Mouse (Mus musculus) limb, embryonic 10.5 days (tissue): Measurements from ENCODE around the gene Mbtd1. TPM values are rescaled to one million over a fixed set of nuclear protein-coding genes. Genes with fewer than 3 reads are reported as not detected.

Experiments
- DNase-seq: peaks from one replicate; pipeline ENCODE4 v3.0.0-alpha.2; 2017; ENCODE audit warnings: low spot score
- H3K27ac ChIP-seq: fragments of 300-500 bp; sonication (generic); 2 replicates; pipeline ENCODE4 v1.5.1; 2016; ENCODE audit warnings: mild to moderate bottlenecking
- H3K27me3 ChIP-seq: fragments of 300-500 bp; sonication (generic); 2 replicates; pipeline ENCODE4 v1.6.1; 2016; ENCODE audit warnings: low read depth, mild to moderate bottlenecking; ENCODE audit not compliant: poor library complexity, severe bottlenecking
- H3K36me3 ChIP-seq: fragments of 300-500 bp; sonication (generic); 2 replicates; pipeline ENCODE4 v1.6.1; 2016; ENCODE audit warnings: mild to moderate bottlenecking, moderate library complexity
- H3K4me1 ChIP-seq: fragments of 300-500 bp; sonication (generic); 2 replicates; pipeline ENCODE4 v1.6.1; 2016
- H3K4me3 ChIP-seq: fragments of 300-500 bp; sonication (generic); 2 replicates; pipeline ENCODE4 v1.5.1; 2016; ENCODE audit warnings: mild to moderate bottlenecking, moderate library complexity
- H3K9me3 ChIP-seq: fragments of 300-500 bp; sonication (generic); replicated peaks from 2 replicates; pipeline ENCODE4 v1.6.1; 2016; ENCODE audit warnings: mild to moderate bottlenecking
- WGBS: fragments of 180-500 bp; shearing (Covaris S2); methylation state at CpG from one replicate; pipeline ENCODE4 v1.1.7; 2016; 5-methylcytosine and 5-hydroxymethylcytosine counted together
- polyA plus RNA-seq: library from polyadenylated mRNA; unstranded; fragments of >200 nt; fragmentation: Nextera tagmentation; extraction: Ambion mirVana; gene quantifications from 2 replicates; pipeline ENCODE4 v1.2.1, GENCODE M21; 2016

The Mbtd1 gene
- polyA plus RNA-seq, 1 experiment from 2014 or later, result 43.1 TPM

- under 1% methylated on average over 67 of the region's 67 CpGs for WGBS
- Histone ChIP-seq H3K36me3 (peaks cover 74% of the 10 kb centered on the region), H3K27ac (peak overlapping the region; percentile 93), H3K4me3 (peak overlapping the region; percentile 85), H3K27me3 (no peaks in the 10 kb centered on the region), H3K4me1 (peaks cover 46% of the 10 kb centered on the region), H3K9me3 (no peaks in the 10 kb centered on the region)
- DNase-seq, result peak; percentile 95
Observed at GRCm38 (mm10) chr11:93955256-93956150, 69.9 kb downstream of the Mbtd1 start.

GRCm38 (mm10) chr11:93956159-93956558 is 70.5 kb downstream of the Mbtd1 start, which contains the start of gene Nme2:
Gene Nme2, minus strand, starts transcription at chr11:93956259.
- no peak for DNase-seq
- Histone ChIP-seq H3K36me3 (peaks cover 74% of the 10 kb centered on the region), H3K4me3 (peak within 1 kb of the TSS; percentile 85), H3K27me3 (no peaks in the 10 kb centered on the region), H3K4me1 (peaks cover 46% of the 10 kb centered on the region), H3K9me3 (no peaks in the 10 kb centered on the region), H3K27ac (peak within 1 kb of the TSS; percentile 93)
- WGBS, result 5% methylated on average over 6 of the region's 6 CpGs

DNA sequence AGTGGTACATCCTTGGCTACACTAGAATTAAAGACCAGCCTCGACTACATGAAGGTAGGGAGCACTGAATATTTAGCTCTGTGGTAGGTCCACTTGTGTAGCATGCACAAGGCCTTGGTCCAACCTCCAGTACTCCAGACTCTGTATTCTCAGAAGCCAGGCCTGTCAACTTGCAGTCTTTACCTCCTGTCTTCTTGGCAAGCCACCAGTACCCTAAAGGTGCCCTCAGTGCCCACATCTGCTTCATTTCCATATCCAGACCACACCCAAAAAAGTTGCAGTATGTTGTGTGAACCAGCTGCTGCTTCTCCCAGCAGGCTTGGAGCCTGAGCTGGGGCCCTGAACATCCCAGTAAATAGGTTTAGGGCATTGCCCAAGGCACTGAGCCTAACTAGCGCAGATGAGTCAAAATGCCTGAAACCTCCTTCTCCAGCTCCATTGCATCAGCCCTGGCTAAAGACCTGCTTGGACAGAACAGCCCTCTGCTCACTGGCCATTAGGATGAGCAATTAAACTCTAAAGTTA is 71.4 kb downstream of the Mbtd1 start:
- peaks cover 74% of the 10 kb centered on the region for H3K36me3 ChIP-seq
- peaks cover 46% of the 10 kb centered on the region for H3K4me1 ChIP-seq
- DNase-seq, result no peak
- WGBS, result 91% methylated on average over 2 of the region's 2 CpGs
- no peak overlapping the region for H3K4me3 ChIP-seq
- no peak overlapping the region for H3K27ac ChIP-seq
- no peaks in the 10 kb centered on the region for H3K27me3 ChIP-seq
- no peaks in the 10 kb centered on the region for H3K9me3 ChIP-seq

DNA sequence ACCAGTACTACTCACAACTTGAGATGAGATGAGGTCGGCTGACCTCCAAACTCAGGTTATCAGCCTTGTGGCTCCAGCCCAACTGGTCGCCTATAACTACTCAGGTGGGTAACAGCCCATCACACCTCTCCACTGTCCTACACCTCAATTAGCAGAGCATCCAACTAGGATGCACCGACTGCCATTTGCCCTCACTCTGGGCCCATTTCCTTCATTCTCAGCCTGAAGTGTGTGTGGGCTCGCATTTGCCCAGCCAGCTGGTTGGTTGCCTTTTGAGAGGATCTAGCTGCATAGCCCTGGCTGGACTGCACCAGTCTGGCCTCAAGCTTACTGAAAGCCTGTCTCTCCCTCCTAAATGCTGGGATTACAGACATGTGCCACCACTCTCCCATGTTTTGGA is 72.1 kb downstream of the Mbtd1 start:
- Histone ChIP-seq H3K9me3 (no peaks in the 10 kb centered on the region), H3K27me3 (no peaks in the 10 kb centered on the region), H3K27ac (no peak overlapping the region), H3K4me1 (peaks cover 41% of the 10 kb centered on the region), H3K4me3 (no peak overlapping the region), H3K36me3 (peaks cover 74% of the 10 kb centered on the region)
- DNase-seq, result no peak
- WGBS, result 76% methylated on average over 4 of the region's 4 CpGs

GRCm38 (mm10) chr11:93961482-93961881 is 75.8 kb downstream of the Mbtd1 start:
- Histone ChIP-seq H3K36me3 (peaks cover 94% of the 10 kb centered on the region), H3K4me1 (peaks cover 8% of the 10 kb centered on the region), H3K27ac (no peak overlapping the region), H3K4me3 (no peak overlapping the region), H3K27me3 (no peaks in the 10 kb centered on the region), H3K9me3 (no peaks in the 10 kb centered on the region)
- DNase-seq, result no peak
- 90% methylated on average over 6 of the region's 6 CpGs for WGBS

DNA sequence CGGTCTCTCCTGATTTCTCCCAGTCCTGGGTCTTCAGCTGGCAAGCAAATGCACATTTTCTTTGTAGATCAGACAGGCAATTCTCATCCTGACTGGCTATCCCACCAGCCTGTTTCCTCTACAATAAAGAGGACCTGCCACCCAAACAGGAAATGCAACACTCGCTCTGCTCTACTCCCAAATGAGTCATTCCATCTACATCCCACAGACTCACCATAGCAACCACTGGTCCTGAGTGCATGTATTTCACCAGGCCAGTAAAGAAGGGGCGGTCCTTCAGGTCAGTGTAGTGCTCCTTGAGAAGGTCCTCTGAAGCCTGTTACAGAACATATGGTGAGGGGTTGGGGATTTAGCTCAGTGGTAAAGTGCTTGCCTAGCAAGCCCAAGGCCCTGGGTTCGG is 77.4 kb downstream of the Mbtd1 start:
- no peaks in the 10 kb centered on the region for H3K9me3 ChIP-seq
- peaks cover 82% of the 10 kb centered on the region for H3K36me3 ChIP-seq
- H3K27ac ChIP-seq, result no peak overlapping the region
- no peaks in the 10 kb centered on the region for H3K27me3 ChIP-seq
- H3K4me1 ChIP-seq, result peaks cover 10% of the 10 kb centered on the region
- H3K4me3 ChIP-seq, result no peak overlapping the region
- DNase-seq, result no peak
- WGBS, result 94% methylated on average over 4 of the region's 4 CpGs

DNA sequence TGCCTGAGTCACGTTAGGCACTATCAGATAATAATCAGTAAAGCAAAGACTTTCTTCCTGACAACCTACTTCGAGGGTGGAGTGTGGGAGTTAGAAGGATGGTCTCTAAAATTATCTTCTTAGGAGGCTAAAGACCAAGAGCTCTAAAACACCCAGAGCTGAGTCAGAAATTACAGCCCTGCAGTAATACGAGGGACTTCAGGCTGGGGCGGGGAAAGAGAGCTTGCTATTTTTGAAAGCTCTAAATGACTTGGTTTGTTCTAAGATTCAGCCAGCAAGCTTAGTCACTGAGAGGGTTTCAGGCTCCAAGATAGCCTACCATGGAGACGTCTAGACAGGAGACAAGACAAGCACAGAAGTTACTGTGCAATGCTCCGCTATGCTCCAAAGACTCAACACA is 79.7 kb downstream of the Mbtd1 start:
- no peaks in the 10 kb centered on the region for H3K27me3 ChIP-seq
- no peak for DNase-seq
- WGBS, result 95% methylated on average over 6 of the region's 6 CpGs
- H3K4me3 ChIP-seq, result no peak overlapping the region
- no peaks in the 10 kb centered on the region for H3K9me3 ChIP-seq
- no peak overlapping the region for H3K27ac ChIP-seq
- H3K36me3 ChIP-seq, result peaks cover 58% of the 10 kb centered on the region
- peaks cover 10% of the 10 kb centered on the region for H3K4me1 ChIP-seq

GRCm38 (mm10) chr11:93967381-93967780 is 81.7 kb downstream of the Mbtd1 start:
- Histone ChIP-seq H3K27me3 (no peaks in the 10 kb centered on the region), H3K4me3 (peak overlapping the region; percentile 70), H3K4me1 (peaks cover 10% of the 10 kb centered on the region), H3K36me3 (peaks cover 38% of the 10 kb centered on the region), H3K27ac (peak overlapping the region; percentile 90), H3K9me3 (no peaks in the 10 kb centered on the region)
- WGBS, result 7% methylated on average over 11 of the region's 11 CpGs
- peak; percentile 59 for DNase-seq

DNA sequence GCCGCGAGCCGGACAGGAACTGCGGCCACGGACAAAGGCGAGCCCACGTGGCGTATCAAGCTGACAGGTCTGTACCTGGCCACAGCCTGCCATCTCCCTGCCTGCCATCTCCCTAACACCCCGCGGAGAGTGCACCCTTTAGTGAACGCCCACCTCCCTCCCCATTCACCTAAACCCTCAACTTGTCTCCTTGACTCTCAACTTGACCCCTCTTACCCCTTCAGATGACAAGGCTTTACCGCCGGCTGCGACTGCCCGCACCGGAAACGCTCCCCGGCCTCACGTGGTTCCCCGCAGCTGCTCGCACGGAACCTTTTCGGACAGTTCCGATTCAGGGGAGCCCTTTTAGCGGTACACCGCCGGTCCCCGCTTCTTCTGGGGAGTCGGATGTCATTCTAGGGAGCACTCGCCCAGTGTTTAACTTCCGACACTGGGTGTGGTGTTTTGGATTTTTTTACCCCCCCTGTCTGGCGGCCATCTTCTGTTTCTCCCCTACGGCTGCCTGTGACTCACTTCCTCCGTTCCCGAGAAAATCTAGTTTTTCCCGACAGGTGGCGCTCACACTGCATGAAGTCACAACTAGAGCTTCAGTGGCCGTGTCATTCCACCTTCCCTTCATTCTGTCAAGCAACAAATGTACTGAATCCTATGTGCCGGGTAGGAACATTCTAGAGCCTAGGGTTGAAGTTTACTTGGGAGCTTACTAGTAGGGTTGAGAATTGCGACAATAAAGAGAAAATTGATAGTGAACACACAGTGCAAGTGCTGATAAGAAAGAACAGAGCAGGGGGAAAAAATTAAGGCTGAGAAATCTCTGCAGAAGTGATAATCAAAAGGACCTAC is 82.6 kb downstream of the Mbtd1 start, which contains the start of the genes Gm20390 and Nme1:
Gene Gm20390 (minus strand): TSS at position 289 of the 843 bp plus-strand sequence.
Gene Nme1 (minus strand): TSS at position 517 of the 843 bp plus-strand sequence.
- Histone ChIP-seq H3K4me1 (peaks cover 10% of the 10 kb centered on the region), H3K4me3 (peak within 1 kb of the TSS; percentile 70), H3K9me3 (no peaks in the 10 kb centered on the region), H3K27me3 (no peaks in the 10 kb centered on the region), H3K36me3 (peaks cover 30% of the 10 kb centered on the region), H3K27ac (peak within 1 kb of the TSS; percentile 90)
- under 1% methylated on average over 40 of the region's 40 CpGs for WGBS
- peak; percentile 99 for DNase-seq

DNA sequence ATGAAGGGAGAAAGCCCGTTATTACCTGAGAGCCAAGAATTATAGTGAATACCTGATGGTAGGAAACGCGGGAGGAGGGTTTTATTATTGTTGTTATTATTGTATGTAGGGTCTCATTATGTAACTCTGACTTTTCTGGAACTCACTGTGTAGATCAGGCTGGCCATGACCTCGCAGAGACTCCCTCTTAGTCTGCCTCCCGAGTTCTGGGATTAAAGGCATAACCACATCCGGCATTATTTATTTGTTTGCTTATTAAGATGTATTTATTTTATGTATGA is 83.1 kb downstream of the Mbtd1 start:
- H3K36me3 ChIP-seq, result peaks cover 24% of the 10 kb centered on the region
- peaks cover 10% of the 10 kb centered on the region for H3K4me1 ChIP-seq
- no peaks in the 10 kb centered on the region for H3K9me3 ChIP-seq
- H3K4me3 ChIP-seq, result peak overlapping the region; percentile 70
- H3K27me3 ChIP-seq, result no peaks in the 10 kb centered on the region
- no peak for DNase-seq
- 60% methylated on average over 6 of the region's 6 CpGs for WGBS
- peak overlapping the region; percentile 90 for H3K27ac ChIP-seq

- WGBS, result 93% methylated on average over 6 of the region's 6 CpGs
- DNase-seq, result no peak
- Histone ChIP-seq H3K36me3 (peaks cover 20% of the 10 kb centered on the region), H3K4me1 (peaks cover 10% of the 10 kb centered on the region), H3K27ac (no peak overlapping the region), H3K4me3 (peak overlapping the region; percentile 70; the same call in 1 of the 2 replicates), H3K9me3 (no peaks in the 10 kb centered on the region), H3K27me3 (no peaks in the 10 kb centered on the region)
Observed at GRCm38 (mm10) chr11:93969171-93969570, 83.5 kb downstream of the Mbtd1 start.

DNA sequence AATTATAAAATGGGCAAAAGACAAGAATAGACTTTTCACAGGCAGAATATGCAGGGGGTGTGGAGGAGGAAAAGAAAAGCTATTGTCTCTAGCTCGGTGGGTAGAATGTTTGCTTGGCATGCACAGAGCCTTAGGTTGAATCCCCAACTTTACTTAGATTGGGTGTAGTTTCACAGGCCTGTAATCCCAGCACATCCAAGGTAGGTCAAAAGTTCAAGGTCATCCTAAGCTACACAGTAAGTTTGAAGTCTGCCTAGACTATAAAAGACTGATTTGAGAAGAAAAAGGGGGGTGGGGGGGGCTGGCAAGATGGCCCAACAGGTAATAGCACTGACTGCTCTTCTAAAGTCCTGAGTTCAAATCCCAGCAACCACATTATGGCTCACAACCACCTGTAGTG is 84.1 kb downstream of the Mbtd1 start:
- Histone ChIP-seq H3K27ac (no peak overlapping the region), H3K4me3 (no peak overlapping the region), H3K9me3 (no peaks in the 10 kb centered on the region), H3K27me3 (no peaks in the 10 kb centered on the region), H3K4me1 (peaks cover 11% of the 10 kb centered on the region), H3K36me3 (peaks cover 14% of the 10 kb centered on the region)
- 100% methylated on average over 1 of the region's 1 CpGs for WGBS
- no peak for DNase-seq

DNA sequence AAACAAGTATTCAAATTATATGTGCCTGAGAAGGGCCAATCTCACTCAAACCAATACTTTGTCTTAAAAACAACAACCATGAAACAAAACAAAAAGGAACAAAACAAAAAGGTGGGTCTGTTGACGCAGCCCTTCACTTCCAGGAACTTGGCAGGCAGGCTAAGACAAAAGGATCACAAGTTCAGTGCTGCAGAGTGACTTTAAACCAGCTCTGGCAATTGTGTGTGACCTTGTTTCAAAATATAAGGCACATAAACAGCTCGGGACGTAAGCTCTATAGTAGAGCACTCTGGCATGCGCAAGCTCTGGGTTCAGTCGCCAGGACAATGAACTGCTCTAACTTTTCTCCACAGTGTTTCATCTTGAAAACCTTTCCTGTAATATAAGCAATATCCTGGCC is 87.3 kb downstream of the Mbtd1 start:
- no peak for DNase-seq
- H3K4me1 ChIP-seq, result peaks cover 9% of the 10 kb centered on the region
- H3K27me3 ChIP-seq, result no peaks in the 10 kb centered on the region
- WGBS, result 93% methylated on average over 5 of the region's 5 CpGs
- no peak overlapping the region for H3K27ac ChIP-seq
- no peaks in the 10 kb centered on the region for H3K9me3 ChIP-seq
- no peak overlapping the region for H3K4me3 ChIP-seq
- H3K36me3 ChIP-seq, result no peaks in the 10 kb centered on the region
